Mouse (Mus musculus): ENCODE data around the gene Tdp2. TPM values are rescaled to one million over a fixed set of nuclear protein-coding genes. Genes with fewer than 3 reads are reported as not detected.
"Not testable (repeated sequence)": the region's sequence is repeated elsewhere in the genome, so short reads cannot be mapped to it uniquely, and the experiment has no call there.

Tdp2 gene
- total and polyA plus RNA-seq, 2 experiments from 2014 or later = 30.9 to 36.6 TPM

DNA sequence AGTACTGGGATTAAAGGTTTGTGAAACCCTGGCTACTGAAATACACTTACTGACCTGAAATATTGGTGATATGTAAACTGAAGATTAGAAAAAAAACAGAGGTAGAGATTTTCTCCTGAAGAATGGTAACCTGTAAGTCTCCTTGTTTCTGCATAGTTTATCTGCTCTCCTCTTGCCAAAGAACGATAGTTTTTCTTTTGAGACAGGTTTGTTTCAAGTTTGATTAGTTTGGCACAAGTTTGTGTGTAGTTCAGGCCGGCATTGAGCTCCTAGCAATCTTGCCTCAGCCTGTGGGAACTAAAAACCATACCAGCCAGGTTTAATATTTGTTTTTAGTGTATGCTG, 1.3 kb downstream of the Tdp2 start:
- TF ChIP-seq CTCF (IDR thresholded peaks at IDR 0.05; ENCODE audit: low read depth) = no peak
- H3K36me3 ChIP-seq (ENCODE audit: insufficient read depth, low read length) = no peaks in the 10 kb centered on the region
- 47% methylated on average over 2 of the region's 2 CpGs for WGBS
- H3K4me3 ChIP-seq (ENCODE audit: low read length) = peak overlapping the region; percentile 98
- H3K9me3 ChIP-seq (ENCODE audit: low read length) = no peaks in the 10 kb centered on the region
- no peak overlapping the region for H3K27ac ChIP-seq
- no peaks in the 10 kb centered on the region for H3K27me3 ChIP-seq (ENCODE audit: insufficient read depth, low read length)
- peak overlapping the region; percentile 90; the same call in 1 of the 2 replicates for H3K9ac ChIP-seq (replicated peaks; ENCODE audit: low read length)
- no peak for ATAC-seq
- no peak for DNase-seq (ENCODE audit: low spot score)
- H3K4me1 ChIP-seq (ENCODE audit: insufficient read depth, low read length) = peaks cover 5% of the 10 kb centered on the region; the same call in 1 of the 2 replicates
- H3K4me2 ChIP-seq (ENCODE audit: low read depth, low read length) = peak overlapping the region; percentile 80

DNA sequence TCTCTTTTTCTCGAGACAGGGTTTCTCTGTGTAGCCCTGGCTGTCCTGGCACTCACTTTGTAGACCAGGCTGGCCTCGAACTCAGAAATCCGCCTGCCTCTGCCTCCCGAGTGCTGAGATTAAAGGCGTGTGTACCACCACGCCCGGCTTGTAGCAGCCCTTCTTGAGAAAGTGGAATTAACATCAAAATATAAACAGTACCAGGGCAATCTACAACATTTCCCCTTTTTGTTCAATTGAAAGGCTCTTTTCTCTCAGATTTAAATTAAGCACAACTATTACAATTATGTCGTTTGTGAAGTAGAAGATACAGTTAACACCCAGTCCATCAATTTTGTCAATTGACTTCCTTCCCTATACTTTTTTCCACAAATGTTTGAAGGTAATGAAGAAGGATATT, 6.3 kb downstream of the Tdp2 start:
- H3K9ac ChIP-seq (replicated peaks; ENCODE audit: low read length); H3K36me3 ChIP-seq (ENCODE audit: insufficient read depth, low read length); H3K27me3 ChIP-seq (ENCODE audit: insufficient read depth, low read length); H3K4me3 ChIP-seq (ENCODE audit: low read length); H3K4me1 ChIP-seq (ENCODE audit: insufficient read depth, low read length); H3K9me3 ChIP-seq (ENCODE audit: low read length); DNase-seq (ENCODE audit: low spot score); H3K4me2 ChIP-seq (ENCODE audit: low read depth, low read length); H3K27ac ChIP-seq; ATAC-seq: not testable (repeated sequence)
- WGBS = 89% methylated on average over 8 of the region's 8 CpGs

DNA sequence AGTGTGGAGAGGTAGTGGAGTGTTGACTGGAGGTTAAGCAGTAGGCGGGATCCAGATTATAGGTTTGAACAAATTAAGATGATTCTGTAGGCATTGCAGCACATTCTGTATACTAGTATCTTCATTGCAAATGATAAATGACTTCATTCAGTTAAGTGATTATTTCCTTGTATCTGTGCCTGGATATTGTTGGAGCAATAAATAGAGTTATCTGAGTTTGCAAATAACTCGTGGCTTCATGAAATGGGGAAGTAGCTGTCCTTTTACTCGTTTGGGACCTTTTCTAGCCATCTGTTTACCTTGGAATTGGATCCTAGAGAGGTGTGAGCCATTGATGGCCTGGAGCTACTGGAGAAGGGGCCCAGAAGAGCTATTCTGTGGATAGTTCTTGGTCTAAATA, 8.4 kb downstream of the Tdp2 start:
- H3K4me2 ChIP-seq (ENCODE audit: low read depth, low read length) = no peak overlapping the region
- no peak overlapping the region for H3K4me3 ChIP-seq (ENCODE audit: low read length)
- no peaks in the 10 kb centered on the region for H3K4me1 ChIP-seq (ENCODE audit: insufficient read depth, low read length)
- 85% methylated on average over 3 of the region's 3 CpGs for WGBS
- no peak for ATAC-seq
- DNase-seq (ENCODE audit: low spot score) = no peak
- no peak overlapping the region for H3K27ac ChIP-seq
- no peaks in the 10 kb centered on the region for H3K9me3 ChIP-seq (ENCODE audit: low read length)
- no peak for TF ChIP-seq CTCF (IDR thresholded peaks at IDR 0.05; ENCODE audit: low read depth)
- no peaks in the 10 kb centered on the region for H3K36me3 ChIP-seq (ENCODE audit: insufficient read depth, low read length)
- H3K9ac ChIP-seq (replicated peaks; ENCODE audit: low read length) = no peak overlapping the region
- no peaks in the 10 kb centered on the region for H3K27me3 ChIP-seq (ENCODE audit: insufficient read depth, low read length)

DNA sequence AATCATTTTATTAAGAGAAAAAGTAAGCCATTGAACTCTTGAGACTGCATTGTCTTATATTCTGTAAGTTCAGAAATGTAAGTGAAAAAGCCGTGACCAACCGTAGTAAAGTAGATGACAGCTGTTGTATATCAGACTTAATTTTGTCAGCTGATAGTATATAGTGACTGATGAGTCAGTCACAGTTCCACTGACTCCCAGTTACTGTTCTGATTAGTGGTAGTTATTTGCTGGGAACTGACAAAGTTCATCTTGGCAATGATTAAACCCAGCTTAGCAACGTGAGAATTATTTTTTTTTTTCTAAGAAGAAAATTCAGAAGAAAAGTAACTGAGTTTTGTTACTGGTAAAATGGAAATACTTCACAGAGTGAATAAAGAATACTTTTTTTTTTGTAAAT, 10.2 kb downstream of the Tdp2 start:
- no peak for ATAC-seq
- no peak for TF ChIP-seq CTCF (IDR thresholded peaks at IDR 0.05; ENCODE audit: low read depth)
- WGBS = 93% methylated on average over 3 of the region's 3 CpGs

DNA sequence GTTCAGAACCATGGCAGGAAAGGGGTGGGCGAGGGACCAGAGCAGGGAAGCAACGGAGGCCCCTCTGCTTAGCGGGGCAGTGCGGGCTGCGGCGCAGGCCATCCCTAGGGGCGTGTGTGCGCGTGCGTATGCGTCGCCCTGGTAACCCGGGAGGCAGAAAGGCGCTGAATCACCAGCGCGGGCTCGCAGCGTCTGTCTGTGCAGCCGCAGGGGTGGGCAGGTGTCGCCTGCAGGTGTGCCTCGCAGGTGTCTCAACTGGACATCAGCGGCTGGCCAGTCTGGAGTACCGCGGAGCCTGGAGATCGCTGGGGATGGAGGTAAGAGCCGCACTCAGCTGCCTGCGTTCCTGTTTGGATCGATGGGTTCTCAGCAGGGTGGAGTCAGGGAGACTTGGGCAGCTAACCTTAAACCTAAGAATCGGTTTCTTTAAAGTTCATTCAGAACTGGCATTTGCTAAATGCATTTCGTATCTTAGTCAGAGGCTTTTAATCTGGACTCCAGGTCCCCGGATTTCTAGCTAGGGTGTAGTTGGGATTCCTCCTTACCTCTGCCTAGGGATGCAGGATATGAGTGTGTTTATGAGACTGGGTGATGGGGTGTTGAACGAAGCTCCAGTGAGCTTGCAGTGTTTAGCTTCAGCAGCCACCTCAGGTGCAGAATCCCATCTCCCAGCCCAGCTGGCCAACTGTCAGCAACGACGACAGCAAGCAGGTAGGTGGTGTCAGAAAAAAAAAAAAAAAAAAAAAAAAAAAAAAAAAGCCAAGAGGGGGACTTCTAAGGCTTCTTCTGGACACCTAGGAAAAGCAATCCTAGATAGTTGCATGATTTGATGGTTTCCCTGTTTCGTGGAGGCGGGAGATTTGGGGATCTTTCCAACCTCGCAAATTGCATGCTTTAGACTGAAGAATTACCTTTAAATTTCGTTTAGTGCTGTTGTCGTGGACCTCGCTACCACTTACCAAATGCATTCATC, 13.8 kb downstream of the Tdp2 start, which contains the start of gene D130043K22Rik:
Gene D130043K22Rik, plus strand, starts transcription at position 153 of the 973 bp plus-strand sequence.
- TF ChIP-seq CTCF (IDR thresholded peaks at IDR 0.05; ENCODE audit: low read depth) = no peak
- Histone ChIP-seq H3K36me3 (ENCODE audit: insufficient read depth, low read length) (no peaks in the 10 kb centered on the region), H3K4me1 (ENCODE audit: insufficient read depth, low read length) (no peaks in the 10 kb centered on the region), H3K27me3 (ENCODE audit: insufficient read depth, low read length) (no peaks in the 10 kb centered on the region), H3K4me2 (ENCODE audit: low read depth, low read length) (peak within 1 kb of the TSS; percentile 71), H3K9ac (replicated peaks; ENCODE audit: low read length) (peak within 1 kb of the TSS; percentile 44), H3K27ac (peak within 1 kb of the TSS; percentile 32), H3K4me3 (ENCODE audit: low read length) (peak within 1 kb of the TSS; percentile 48), H3K9me3 (ENCODE audit: low read length) (no peaks in the 10 kb centered on the region)
- ATAC-seq (peak; percentile 91), DNase-seq (ENCODE audit: low spot score) (peak; percentile 74)
- 8% methylated on average over 40 of the region's 40 CpGs for WGBS

More for the DNA sequence above, 10.2 kb downstream of the Tdp2 start:
- Histone ChIP-seq H3K4me2 (ENCODE audit: low read depth, low read length) (no peak overlapping the region), H3K4me3 (ENCODE audit: low read length) (no peak overlapping the region), H3K4me1 (ENCODE audit: insufficient read depth, low read length) (no peaks in the 10 kb centered on the region), H3K9ac (replicated peaks; ENCODE audit: low read length) (no peak overlapping the region), H3K36me3 (ENCODE audit: insufficient read depth, low read length) (no peaks in the 10 kb centered on the region), H3K27me3 (ENCODE audit: insufficient read depth, low read length) (no peaks in the 10 kb centered on the region), H3K9me3 (ENCODE audit: low read length) (no peaks in the 10 kb centered on the region), H3K27ac (no peak overlapping the region)
- no peak for DNase-seq (ENCODE audit: low spot score)

DNA sequence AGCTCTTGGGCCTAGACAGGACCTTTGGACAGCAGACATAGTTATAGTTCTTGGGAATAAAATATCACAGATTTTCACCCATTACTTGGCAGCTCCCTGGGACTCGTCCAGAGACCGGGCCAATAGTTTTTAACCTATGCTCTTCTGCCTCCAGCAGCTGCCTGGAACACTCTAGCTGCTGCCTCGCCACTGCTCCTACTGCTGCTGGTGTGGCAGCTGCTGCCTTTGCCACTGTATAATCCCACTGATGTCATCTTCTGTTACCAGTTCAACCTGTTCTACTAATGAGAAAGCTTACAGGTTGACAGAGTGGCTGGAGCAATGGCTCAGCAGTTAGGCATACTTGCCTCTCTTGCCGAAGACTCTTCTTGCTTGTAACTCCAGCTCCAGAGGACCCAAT, 17.8 kb downstream of the Tdp2 start:
- TF ChIP-seq CTCF (IDR thresholded peaks at IDR 0.05; ENCODE audit: low read depth) = no peak
- no peak overlapping the region for H3K4me3 ChIP-seq (ENCODE audit: low read length)
- H3K36me3 ChIP-seq (ENCODE audit: insufficient read depth, low read length) = no peaks in the 10 kb centered on the region
- no peak overlapping the region for H3K9ac ChIP-seq (replicated peaks; ENCODE audit: low read length)
- WGBS = 81% methylated on average over 4 of the region's 4 CpGs
- no peak for ATAC-seq
- no peak overlapping the region for H3K4me2 ChIP-seq (ENCODE audit: low read depth, low read length)
- no peaks in the 10 kb centered on the region for H3K9me3 ChIP-seq (ENCODE audit: low read length)
- H3K4me1 ChIP-seq (ENCODE audit: insufficient read depth, low read length) = no peaks in the 10 kb centered on the region
- H3K27ac ChIP-seq = no peak overlapping the region
- no peak for DNase-seq (ENCODE audit: low spot score)
- H3K27me3 ChIP-seq (ENCODE audit: insufficient read depth, low read length) = no peaks in the 10 kb centered on the region

DNA sequence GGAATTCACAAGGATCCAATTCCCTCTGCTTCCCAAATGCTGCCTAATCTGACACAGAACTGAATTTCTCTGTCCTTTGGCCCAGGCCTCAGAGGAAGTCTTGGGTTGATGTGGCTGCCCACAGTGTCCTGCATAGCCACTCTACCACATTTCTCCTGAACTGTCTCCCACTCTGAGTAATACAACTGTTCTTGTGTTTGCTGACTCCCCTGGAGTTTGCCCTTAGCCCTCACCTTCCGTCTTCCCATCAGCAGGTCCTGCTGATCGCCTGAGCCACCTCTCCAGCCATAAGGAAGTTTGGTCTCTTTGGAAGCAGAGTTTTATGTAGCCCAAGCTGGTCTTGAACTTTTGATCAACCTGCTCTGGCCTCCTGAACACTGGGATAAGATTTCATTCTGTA, 20.5 kb downstream of the Tdp2 start:
- Histone ChIP-seq H3K9me3 (ENCODE audit: low read length) (no peaks in the 10 kb centered on the region), H3K4me3 (ENCODE audit: low read length) (no peak overlapping the region), H3K4me1 (ENCODE audit: insufficient read depth, low read length) (no peaks in the 10 kb centered on the region), H3K36me3 (ENCODE audit: insufficient read depth, low read length) (0 out of 2 replicates have a peak, but pooled peaks cover 1% of the 10 kb centered on the region), H3K9ac (replicated peaks; ENCODE audit: low read length) (no peak overlapping the region), H3K27me3 (ENCODE audit: insufficient read depth, low read length) (no peaks in the 10 kb centered on the region), H3K4me2 (ENCODE audit: low read depth, low read length) (no peak overlapping the region), H3K27ac (no peak overlapping the region)
- TF ChIP-seq CTCF (IDR thresholded peaks at IDR 0.05; ENCODE audit: low read depth) = no peak
- WGBS = 87% methylated on average over 2 of the region's 2 CpGs
- ATAC-seq = no peak
- no peak for DNase-seq (ENCODE audit: low spot score)
